12 mouse cellular contexts compared by ENCODE assay signal in genomic region chr11:79670411-79670945, GRCm38 (mm10).
DNase-seq lines count a peak whose midpoint lies in the region; ATAC-seq and TF ChIP-seq lines count a peak whose summit lies in the region.
"Had no signal": no experiment of that assay in that cellular context is flagged by ENCODE, and none has a peak within 500 bp of the region (broad histone marks: within the 10 kb centered on the region; RNA-seq: fewer than 3 reads in every experiment).

No protein-coding gene starts in this region.

- no peaks in the 10 kb centered on the region for H3K27me3 ChIP-seq in forebrain, embryonic 12.5 days
- no peaks in the 10 kb centered on the region for H3K27me3 ChIP-seq in forebrain, embryonic 11.5 days (ENCODE audit: control insufficient read depth, insufficient read depth, low read length)
- H3K27me3 ChIP-seq in liver, postnatal 0 days (ENCODE audit: insufficient read depth, low read length) = no peaks in the 10 kb centered on the region
- H3K27me3 ChIP-seq in embryonic facial prominence, embryonic 14.5 days (replicated peaks; ENCODE audit: control insufficient read depth, insufficient read depth, low read length) = no peaks in the 10 kb centered on the region
- H3K27me3 ChIP-seq: stomach, embryonic 15.5 days had no signal

- H3K27ac ChIP-seq in forebrain, embryonic 12.5 days = peak overlapping the region; percentile 56
- H3K27ac ChIP-seq in forebrain, embryonic 11.5 days (ENCODE audit: low read depth, low read length) = no peak overlapping the region
- no peak overlapping the region for H3K27ac ChIP-seq in liver, postnatal 0 days (ENCODE audit: low read depth)
- peak overlapping the region; percentile 83 for H3K27ac ChIP-seq in embryonic facial prominence, embryonic 14.5 days (replicated peaks; ENCODE audit: low read depth, low read length)
- H3K27ac ChIP-seq: stomach, embryonic 15.5 days had no signal

- no peak for TF ChIP-seq EP300 in liver, postnatal 0 days (IDR thresholded peaks at IDR 0.05; ENCODE audit: low read depth)

- H3K4me1 ChIP-seq in forebrain, embryonic 12.5 days = peaks cover 46% of the 10 kb centered on the region
- H3K4me1 ChIP-seq in forebrain, embryonic 11.5 days (replicated peaks; ENCODE audit: control insufficient read depth, insufficient read depth, low read length) = peaks cover 6% of the 10 kb centered on the region; the same call in 1 of the 2 replicates
- H3K4me1 ChIP-seq in liver, postnatal 0 days (ENCODE audit: insufficient read depth) = peaks cover 43% of the 10 kb centered on the region
- peaks cover 31% of the 10 kb centered on the region for H3K4me1 ChIP-seq in embryonic facial prominence, embryonic 14.5 days (ENCODE audit: control insufficient read depth, insufficient read depth, low read length)

- DNase-seq in forebrain, embryonic 11.5 days (ENCODE audit: low spot score) = no peak
- DNase-seq in liver, postnatal 0 days = no peak
- no peak for DNase-seq in liver
- DNase-seq in embryonic facial prominence, embryonic 14.5 days (ENCODE audit: low spot score) = peak; percentile 34
- no peak for DNase-seq in cerebellum, adult 18-20 months
- no peak for DNase-seq in urinary bladder, postnatal 14 days (ENCODE audit: low spot score)
- DNase-seq: cerebellum, adult 8-10 months; layer of hippocampus, postnatal 36 days had no signal

- 81% methylated on average over 7 of the region's 7 CpGs for WGBS in forebrain, embryonic 12.5 days
- 74% methylated on average over 7 of the region's 7 CpGs for WGBS in forebrain, embryonic 11.5 days
- 39% methylated on average over 7 of the region's 7 CpGs for WGBS in liver, postnatal 0 days (ENCODE audit: insufficient replicate concordance)
- 27% methylated on average over 7 of the region's 7 CpGs for WGBS in embryonic facial prominence, embryonic 14.5 days

- H3K9ac ChIP-seq in forebrain, embryonic 12.5 days = no peak overlapping the region
- H3K9ac ChIP-seq in forebrain, embryonic 11.5 days (ENCODE audit: low read length) = no peak overlapping the region
- peak overlapping the region; percentile 38; the same call in 1 of the 2 replicates for H3K9ac ChIP-seq in liver, postnatal 0 days (replicated peaks)
- no peak overlapping the region for H3K9ac ChIP-seq in embryonic facial prominence, embryonic 14.5 days (ENCODE audit: low read depth, low read length)
- H3K9ac ChIP-seq: stomach, embryonic 15.5 days had no signal

- H3K9me3 ChIP-seq in forebrain, embryonic 12.5 days = no peaks in the 10 kb centered on the region
- H3K9me3 ChIP-seq in forebrain, embryonic 11.5 days (ENCODE audit: control insufficient read depth, low read length) = no peaks in the 10 kb centered on the region
- no peaks in the 10 kb centered on the region for H3K9me3 ChIP-seq in liver, postnatal 0 days (ENCODE audit: low read length)
- no peaks in the 10 kb centered on the region for H3K9me3 ChIP-seq in embryonic facial prominence, embryonic 14.5 days (ENCODE audit: control insufficient read depth, low read length)
- H3K9me3 ChIP-seq: stomach, embryonic 15.5 days had no signal

- no peak for ATAC-seq in forebrain, embryonic 12.5 days (ENCODE audit: low FRiP score)
- ATAC-seq in forebrain, embryonic 11.5 days (replicated peaks; ENCODE audit: low FRiP score) = no peak
- no peak for ATAC-seq in liver, postnatal 0 days
- no peak for ATAC-seq in embryonic facial prominence, embryonic 14.5 days (ENCODE audit: low read depth)
- ATAC-seq in megakaryocyte, adult 5-6 weeks (ENCODE audit: poor library complexity, severe bottlenecking) = 0 out of 2 replicates have a peak, but pooled peaks have one; percentile 14

- no peaks in the 10 kb centered on the region for H3K36me3 ChIP-seq in forebrain, embryonic 12.5 days (replicated peaks)
- no peaks in the 10 kb centered on the region for H3K36me3 ChIP-seq in forebrain, embryonic 11.5 days (ENCODE audit: control insufficient read depth, insufficient read depth, low read length)
- H3K36me3 ChIP-seq in liver, postnatal 0 days (replicated peaks; ENCODE audit: insufficient read depth, low read length) = no peaks in the 10 kb centered on the region
- H3K36me3 ChIP-seq in embryonic facial prominence, embryonic 14.5 days (ENCODE audit: control insufficient read depth, insufficient read depth, low read length) = no peaks in the 10 kb centered on the region
- H3K36me3 ChIP-seq: stomach, embryonic 15.5 days had no signal

- TF ChIP-seq CTCF in liver, postnatal 0 days (IDR thresholded peaks at IDR 0.05; ENCODE audit: low read depth) = no peak

- no peak overlapping the region for H3K4me3 ChIP-seq in forebrain, embryonic 12.5 days (replicated peaks)
- H3K4me3 ChIP-seq in forebrain, embryonic 11.5 days (ENCODE audit: low read depth, low read length) = no peak overlapping the region
- no peak overlapping the region for H3K4me3 ChIP-seq in liver, postnatal 0 days (ENCODE audit: low read depth, low read length)
- H3K4me3 ChIP-seq in embryonic facial prominence, embryonic 14.5 days (ENCODE audit: low read depth, low read length) = no peak overlapping the region
- H3K4me3 ChIP-seq: megakaryocyte, embryonic 14.5 days; stomach, embryonic 15.5 days had no signal

- no peak overlapping the region for H3K4me2 ChIP-seq in forebrain, embryonic 12.5 days
- no peak overlapping the region for H3K4me2 ChIP-seq in forebrain, embryonic 11.5 days (ENCODE audit: low read depth, low read length, severe bottlenecking)
- H3K4me2 ChIP-seq in liver, postnatal 0 days (ENCODE audit: low read depth, low read length) = no peak overlapping the region
- H3K4me2 ChIP-seq in embryonic facial prominence, embryonic 14.5 days (ENCODE audit: low read depth, low read length) = no peak overlapping the region
- H3K4me2 ChIP-seq: stomach, embryonic 15.5 days had no signal

Comparison
In these comparisons a context has a peak if more than half of its experiments do, and no peak if none do; other contexts are left out.
1. H3K27ac ChIP-seq: peak in forebrain, embryonic 12.5 days (single experiment) and embryonic facial prominence, embryonic 14.5 days (single experiment); none in forebrain, embryonic 11.5 days (single experiment) and liver, postnatal 0 days (single experiment).